Mouse (Mus musculus): ENCODE data around the gene Agpat1.

- TF ChIP-seq GATA1 (IDR thresholded peaks at IDR 0.05; ENCODE audit: borderline replicate concordance, low read length): no peak
- TF ChIP-seq FLI1 (IDR thresholded peaks at IDR 0.05; ENCODE audit: low read length): no peak
Observed at GRCm38 (mm10) chr17:34643379-34643778, 39.3 kb downstream of the Agpat1 start.

Measured in megakaryocyte, embryonic 14.5 days (primary cell).